Mouse (Mus musculus) erythroblast, embryonic 14.5 days (primary cell): ENCODE results near the gene Sgca.

Experiments used
- GATA1 ChIP-seq: IDR thresholded peaks from 2 replicates; pipeline ENCODE4 v1.6.1; 2012; ENCODE audit warnings: low read length, inconsistent platforms, mixed read lengths
- TAL1 ChIP-seq: IDR thresholded peaks from 3 replicates; pipeline ENCODE4 v1.6.1; 2012; ENCODE audit warnings: low read length, inconsistent platforms, mixed read lengths

GRCm38 (mm10) chr11:94970210-94970943, 5.8 kb downstream of the Sgca start:
- TF ChIP-seq TAL1 (no peak), GATA1 (no peak)
